Comparison of ENCODE assay signal across 36 mouse cellular contexts in the genomic region with DNA sequence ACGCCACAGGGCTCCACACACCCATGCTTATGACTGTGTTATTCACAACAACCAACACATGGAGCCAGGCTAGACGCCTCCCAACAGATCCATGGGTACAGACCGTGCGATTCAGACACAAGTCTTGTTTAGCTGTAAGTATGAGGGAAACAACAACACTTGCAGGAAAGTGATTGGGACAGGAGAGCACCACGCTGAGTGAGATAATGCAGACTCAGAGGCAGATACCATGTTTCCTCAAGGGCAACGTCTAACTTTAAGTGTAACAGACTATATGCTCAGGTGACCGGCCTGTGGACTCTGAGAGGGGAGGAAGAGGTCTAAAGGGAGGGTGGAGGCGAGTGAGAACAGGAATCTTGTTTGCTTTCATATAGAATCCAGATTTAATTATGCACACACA. TPM values are rescaled to one million over a fixed set of nuclear protein-coding genes. Genes with fewer than 3 reads are reported as not detected.
A peak's percentile ranks its signal among the peaks of the same experiment; 100 is the strongest.
DNase-seq lines count a peak whose midpoint lies in the region; ATAC-seq lines count a peak whose summit lies in the region.
"Had no signal": no experiment of that assay in that cellular context is flagged by ENCODE, and none has a peak within 500 bp of the region (broad histone marks: within the 10 kb centered on the region; RNA-seq: fewer than 3 reads in every experiment).

No protein-coding gene starts in this region.

- peaks cover 3% of the 10 kb centered on the region; the same call in 1 of the 2 replicates for H3K36me3 ChIP-seq in kidney, embryonic 16.5 days (ENCODE audit: insufficient read depth, low read length)
- H3K36me3 ChIP-seq in intestine, embryonic 15.5 days, result 0 out of 2 replicates have a peak, but pooled peaks cover 3% of the 10 kb centered on the region
- peaks cover 81% of the 10 kb centered on the region for H3K36me3 ChIP-seq in liver, embryonic 13.5 days
- H3K36me3 ChIP-seq: forebrain, embryonic 15.5 days; heart, embryonic 15.5 days; hindbrain, embryonic 15.5 days; midbrain, embryonic 10.5 days; neural tube, embryonic 13.5 days had no signal

- no peak for DNase-seq in kidney, postnatal 10 days
- no peak for DNase-seq in liver, embryonic 13.5 days
- DNase-seq in adrenal gland, postnatal 36 days, result no peak
- DNase-seq in embryo, embryonic 9.5 days (ENCODE audit: extremely low spot score), result no peak
- no peak for DNase-seq in thymus, adult 18-20 months
- DNase-seq: adrenal gland, postnatal 25 days; cerebellum, adult 18-20 months; cerebellum, postnatal 10 days; gastrocnemius, adult 2 months; kidney, adult 8-10 months; kidney, postnatal 14 days; lung, adult 2 months; lung, postnatal 10 days; right cerebral cortex, postnatal 4 days; thymus, postnatal 4 days had no signal

- H3K9me3 ChIP-seq in kidney, embryonic 16.5 days (ENCODE audit: low read length), result no peaks in the 10 kb centered on the region
- no peaks in the 10 kb centered on the region for H3K9me3 ChIP-seq in intestine, embryonic 15.5 days
- H3K9me3 ChIP-seq in liver, embryonic 13.5 days (replicated peaks), result peaks cover 3% of the 10 kb centered on the region; the same call in 1 of the 2 replicates
- H3K9me3 ChIP-seq: forebrain, embryonic 15.5 days; heart, embryonic 15.5 days; hindbrain, embryonic 15.5 days; midbrain, embryonic 10.5 days; neural tube, embryonic 13.5 days had no signal

- no peak overlapping the region for H3K9ac ChIP-seq in kidney, embryonic 16.5 days (replicated peaks; ENCODE audit: low read length)
- no peak overlapping the region for H3K9ac ChIP-seq in intestine, embryonic 15.5 days
- no peak overlapping the region for H3K9ac ChIP-seq in liver, embryonic 13.5 days
- H3K9ac ChIP-seq: forebrain, embryonic 15.5 days; heart, embryonic 15.5 days; hindbrain, embryonic 15.5 days; limb, embryonic 13.5 days; neural tube, embryonic 13.5 days had no signal

- H3K4me3 ChIP-seq in kidney, embryonic 16.5 days (ENCODE audit: low read length), result no peak overlapping the region
- no peak overlapping the region for H3K4me3 ChIP-seq in intestine, embryonic 15.5 days (replicated peaks)
- no peak overlapping the region for H3K4me3 ChIP-seq in liver, embryonic 13.5 days (replicated peaks)
- H3K4me3 ChIP-seq: forebrain, embryonic 15.5 days; gastrocnemius, adult 2 months; heart, embryonic 15.5 days; hindbrain, embryonic 15.5 days; limb, embryonic 13.5 days; midbrain, embryonic 10.5 days; neural tube, embryonic 13.5 days had no signal

- no peak overlapping the region for H3K4me2 ChIP-seq in kidney, embryonic 16.5 days (replicated peaks; ENCODE audit: low read depth, low read length)
- H3K4me2 ChIP-seq in intestine, embryonic 15.5 days (replicated peaks), result no peak overlapping the region
- H3K4me2 ChIP-seq in liver, embryonic 13.5 days, result no peak overlapping the region
- H3K4me2 ChIP-seq: forebrain, embryonic 15.5 days; heart, embryonic 15.5 days; hindbrain, embryonic 15.5 days; limb, embryonic 13.5 days; neural tube, embryonic 13.5 days had no signal

- H3K4me1 ChIP-seq in kidney, embryonic 16.5 days (ENCODE audit: insufficient read depth, low read length), result no peaks in the 10 kb centered on the region
- no peaks in the 10 kb centered on the region for H3K4me1 ChIP-seq in intestine, embryonic 15.5 days (replicated peaks)
- peaks cover 51% of the 10 kb centered on the region for H3K4me1 ChIP-seq in liver, embryonic 13.5 days (replicated peaks)
- H3K4me1 ChIP-seq: forebrain, embryonic 15.5 days; hindbrain, embryonic 15.5 days; limb, embryonic 13.5 days; neural tube, embryonic 13.5 days had no signal

- no peak overlapping the region for H3K27ac ChIP-seq in kidney, embryonic 16.5 days (ENCODE audit: low read length)
- H3K27ac ChIP-seq in intestine, embryonic 15.5 days, result no peak overlapping the region
- H3K27ac ChIP-seq in liver, embryonic 13.5 days, result no peak overlapping the region
- H3K27ac ChIP-seq: forebrain, embryonic 15.5 days; gastrocnemius, adult 2 months; heart, embryonic 15.5 days; hindbrain, embryonic 15.5 days; limb, embryonic 13.5 days; macrophage; midbrain, embryonic 10.5 days; neural tube, embryonic 13.5 days had no signal

- 0 out of 2 replicates have a peak, but pooled peaks have one; percentile 32 for ATAC-seq in kidney, embryonic 16.5 days (ENCODE audit: low FRiP score, low TSS enrichment)
- ATAC-seq in intestine, embryonic 15.5 days, result peak; percentile 63
- ATAC-seq in liver, embryonic 13.5 days (ENCODE audit: low read depth), result peak; percentile 58
- peak; percentile 46 for ATAC-seq in megakaryocyte progenitor cell, adult 5-6 weeks (replicated peaks; ENCODE audit: poor library complexity)
- ATAC-seq: CD4-positive, CD25-positive, alpha-beta regulatory T cell, adult 4 months; forebrain, embryonic 15.5 days; inflammation-experienced regulatory T-cells, adult 6 months; midbrain, embryonic 16.5 days had no signal

- 84% methylated on average over 8 of the region's 8 CpGs for WGBS in kidney, embryonic 16.5 days
- 66% methylated on average over 8 of the region's 8 CpGs for WGBS in intestine, embryonic 15.5 days
- 39% methylated on average over 8 of the region's 8 CpGs for WGBS in liver, embryonic 13.5 days (ENCODE audit: insufficient replicate concordance)

- H3K27me3 ChIP-seq in kidney, embryonic 16.5 days (ENCODE audit: insufficient read depth, low read length), result no peaks in the 10 kb centered on the region
- no peaks in the 10 kb centered on the region for H3K27me3 ChIP-seq in intestine, embryonic 15.5 days (replicated peaks)
- H3K27me3 ChIP-seq in liver, embryonic 13.5 days, result no peaks in the 10 kb centered on the region
- H3K27me3 ChIP-seq: forebrain, embryonic 15.5 days; heart, embryonic 15.5 days; hindbrain, embryonic 15.5 days; limb, embryonic 13.5 days; neural tube, embryonic 13.5 days had no signal

RNA-seq across cellular contexts. Expression of a gene that starts 38.5 kb away (rescaled TPM):
- polyA plus RNA-seq in kidney, embryonic 16.5 days (2015; fragmentation: Nextera tagmentation; extraction: Ambion mirVana), result not detected in 2 replicates
- polyA plus RNA-seq in intestine, embryonic 15.5 days (2015; fragmentation: Nextera tagmentation; extraction: Ambion mirVana), result not detected in 2 replicates
- polyA plus RNA-seq in liver, embryonic 13.5 days (2015; fragmentation: Nextera tagmentation; extraction: Ambion mirVana), result 0.15 TPM in 1 of 2 replicates, not detected in the other
- total RNA-seq in megakaryocyte progenitor cell, adult 5-6 weeks (2015), result not detected in 2 replicates
- not detected in 2 replicates for total RNA-seq in megakaryocyte progenitor cell, adult 5-6 weeks (2017)
- not detected for total RNA-seq in adrenal gland, postnatal 36 days (2021)
- total RNA-seq: adrenal gland, adult 18-20 months; adrenal gland, postnatal 25 days; gastrocnemius, adult 2 months; gastrocnemius, postnatal 4 days; heart, adult 8-10 months; hematopoietic stem cell, adult 5-6 weeks; layer of hippocampus, postnatal 14 days; left cerebral cortex, postnatal 36 days had no signal
- polyA plus RNA-seq: brain, embryonic 14.5 days; CD4-positive, CD25-positive, alpha-beta regulatory T cell, adult 4 months; embryonic facial prominence, embryonic 11.5 days; forebrain, embryonic 15.5 days; heart, embryonic 15.5 days; hindbrain, embryonic 15.5 days; inflammation-experienced regulatory T-cells, adult 6 months; limb, embryonic 13.5 days; macrophage; midbrain, embryonic 10.5 days; midbrain, embryonic 16.5 days; neural tube, embryonic 13.5 days had no signal

RNA-seq across cellular contexts. Expression of a gene that starts 41.2 kb away (rescaled TPM):
- polyA plus RNA-seq in kidney, embryonic 16.5 days (2015; fragmentation: Nextera tagmentation; extraction: Ambion mirVana), result 41.1 and 42.9 TPM in 2 replicates
- 36.3 and 42.0 TPM in 2 replicates for polyA plus RNA-seq in intestine, embryonic 15.5 days (2015; fragmentation: Nextera tagmentation; extraction: Ambion mirVana)
- polyA plus RNA-seq in liver, embryonic 13.5 days (2015; fragmentation: Nextera tagmentation; extraction: Ambion mirVana), result 30.1 and 43.5 TPM in 2 replicates
- total RNA-seq in megakaryocyte progenitor cell, adult 5-6 weeks (2015), result 5.9 and 6.5 TPM in 2 replicates
- 5.4 and 6.8 TPM in 2 replicates for total RNA-seq in megakaryocyte progenitor cell, adult 5-6 weeks (2017)
- total RNA-seq in adrenal gland, postnatal 36 days (2021), result 10 to 100 TPM; 26.5 to 31.9 TPM

RNA-seq across cellular contexts. Expression of a gene that starts 41.2 kb away (rescaled TPM):
- 34.6 and 41.5 TPM in 2 replicates for polyA plus RNA-seq in kidney, embryonic 16.5 days (2015; fragmentation: Nextera tagmentation; extraction: Ambion mirVana)
- 45.1 and 58.0 TPM in 2 replicates for polyA plus RNA-seq in intestine, embryonic 15.5 days (2015; fragmentation: Nextera tagmentation; extraction: Ambion mirVana)
- 129 and 141 TPM in 2 replicates for polyA plus RNA-seq in liver, embryonic 13.5 days (2015; fragmentation: Nextera tagmentation; extraction: Ambion mirVana)
- 12.9 and 15.0 TPM in 2 replicates for total RNA-seq in megakaryocyte progenitor cell, adult 5-6 weeks (2015)
- total RNA-seq in megakaryocyte progenitor cell, adult 5-6 weeks (2017), result 20.0 and 21.2 TPM in 2 replicates
- total RNA-seq in adrenal gland, postnatal 36 days (2021), result 10 to 100 TPM; 18.2 to 28.0 TPM
